Mouse (Mus musculus): ENCODE data around the gene Foxp1. TPM values are rescaled to one million over a fixed set of nuclear protein-coding genes. Genes with fewer than 3 reads are reported as not detected.

Gene Foxp1
- total RNA-seq, 2 experiments from 2014 or later = 88.5 to 93.5 TPM

DNA sequence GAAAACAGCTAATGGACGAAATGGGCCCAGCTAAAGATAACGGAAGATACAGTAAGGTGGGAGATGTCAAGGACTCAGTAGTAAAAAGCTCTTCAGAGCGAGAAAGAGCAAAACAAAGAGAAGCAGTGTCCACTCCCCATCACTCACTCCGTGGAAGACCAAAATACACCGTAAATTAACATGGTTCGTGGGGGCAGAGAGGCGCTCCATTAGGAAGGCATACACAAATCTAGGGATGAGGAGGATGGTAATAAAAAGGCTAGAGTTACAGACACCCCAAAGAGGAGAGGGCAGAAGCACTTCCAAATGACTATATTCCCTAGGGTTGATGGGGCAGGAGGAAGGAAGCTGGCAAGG lies 246.2 kb downstream of the Foxp1 start:
- DNase-seq (ENCODE audit: low spot score in 2 of 2) = no peak
- Histone ChIP-seq H3K4me3 (no peak overlapping the region), H3K27ac (no peak overlapping the region)
- TF ChIP-seq CTCF (conservative IDR thresholded peaks at IDR 0.05) = no peak

DNA sequence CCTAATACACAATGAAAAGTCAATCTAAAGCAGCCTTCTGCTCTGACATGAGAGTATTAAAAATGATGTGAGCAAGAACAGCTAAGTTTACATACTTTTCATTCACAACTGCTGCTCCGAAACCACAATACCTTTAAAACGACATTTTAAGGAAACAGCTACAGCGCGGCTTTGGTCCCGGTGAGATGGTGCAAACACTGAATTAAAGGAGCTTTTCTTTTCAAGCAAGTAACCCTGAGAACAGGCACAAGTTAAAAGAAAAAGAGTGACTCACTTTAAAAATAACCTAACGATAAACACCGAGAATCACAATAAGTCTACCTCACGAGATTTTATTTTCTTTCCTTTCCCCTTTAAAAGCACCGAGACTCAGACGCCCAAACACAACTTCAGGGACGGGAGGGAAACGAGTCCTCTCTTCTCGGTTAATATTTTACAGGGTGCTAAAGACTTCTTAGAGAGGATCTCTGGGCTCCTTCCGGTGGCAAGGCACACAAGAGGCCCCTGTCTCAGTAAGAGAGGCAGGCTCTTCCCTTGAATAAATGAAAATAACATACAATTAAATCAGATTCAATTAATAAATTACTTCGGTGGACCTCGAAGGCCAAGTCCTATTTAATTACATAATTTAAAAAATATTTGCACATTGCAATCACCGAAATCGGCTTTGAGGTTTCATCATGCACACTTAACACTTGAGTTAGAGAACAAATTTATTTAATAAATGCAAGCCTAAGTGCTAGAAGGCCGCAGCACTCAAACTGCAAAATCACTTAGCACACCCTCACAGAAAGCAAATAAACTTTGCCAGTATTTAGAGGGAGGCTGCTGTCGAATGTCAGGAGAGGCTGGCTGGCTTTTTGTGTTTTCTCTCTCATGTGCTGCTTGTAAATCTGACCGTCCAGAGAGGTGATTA lies 246.9 kb downstream of the Foxp1 start:
- TF ChIP-seq CTCF (conservative IDR thresholded peaks at IDR 0.05) = no peak
- no peak overlapping the region for H3K27ac ChIP-seq

DNA sequence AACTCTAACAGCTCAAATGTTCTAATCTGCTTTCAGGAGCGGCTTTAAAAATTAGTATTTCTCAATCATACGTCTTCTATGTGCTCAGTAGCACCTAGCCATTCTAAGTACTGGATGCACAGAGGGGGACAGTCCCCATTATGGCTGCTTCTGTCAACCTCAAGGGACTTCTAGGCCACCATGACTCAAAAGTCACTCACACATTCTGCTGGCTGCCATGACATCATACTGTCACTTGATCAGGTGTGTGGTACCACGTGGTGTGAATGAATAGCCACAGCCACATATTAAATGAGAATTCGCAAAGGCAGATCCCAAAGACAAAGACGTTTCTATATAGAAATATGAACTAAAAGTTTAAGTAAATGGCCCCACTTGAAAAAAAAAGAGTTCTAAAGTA lies 247.9 kb downstream of the Foxp1 start:
- DNase-seq (ENCODE audit: low spot score in 2 of 2) = no peak
- no peak for TF ChIP-seq CTCF (conservative IDR thresholded peaks at IDR 0.05)
- H3K4me3 ChIP-seq = no peak overlapping the region
- H3K27ac ChIP-seq = no peak overlapping the region

More for the DNA sequence above, 246.9 kb downstream of the Foxp1 start:
- no peak overlapping the region for H3K4me3 ChIP-seq
- DNase-seq (ENCODE audit: low spot score in 2 of 2) = no peak

DNA sequence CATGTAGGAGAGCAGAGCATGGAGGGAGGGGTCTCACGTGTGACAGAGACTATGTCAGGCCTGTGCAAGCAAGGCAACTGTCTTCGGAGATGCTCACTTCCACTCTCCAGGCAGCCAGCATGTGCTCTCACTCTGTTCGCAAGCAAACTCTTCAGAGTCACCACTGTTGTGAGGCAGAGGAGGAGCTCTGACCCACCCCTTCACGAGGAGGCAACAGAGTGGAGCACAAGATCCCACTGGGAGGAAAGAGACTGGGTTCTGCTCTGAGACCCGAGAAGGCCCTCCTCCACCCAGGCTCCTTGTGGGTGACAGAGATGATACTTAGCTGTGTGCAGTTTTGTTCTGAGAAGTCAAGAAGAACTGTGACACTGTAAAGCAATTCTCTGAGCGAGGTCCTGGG lies 248.3 kb downstream of the Foxp1 start:
- DNase-seq (ENCODE audit: low spot score in 2 of 2) = no peak
- TF ChIP-seq CTCF (conservative IDR thresholded peaks at IDR 0.05) = no peak
- Histone ChIP-seq H3K27ac (no peak overlapping the region), H3K4me3 (no peak overlapping the region)

DNA sequence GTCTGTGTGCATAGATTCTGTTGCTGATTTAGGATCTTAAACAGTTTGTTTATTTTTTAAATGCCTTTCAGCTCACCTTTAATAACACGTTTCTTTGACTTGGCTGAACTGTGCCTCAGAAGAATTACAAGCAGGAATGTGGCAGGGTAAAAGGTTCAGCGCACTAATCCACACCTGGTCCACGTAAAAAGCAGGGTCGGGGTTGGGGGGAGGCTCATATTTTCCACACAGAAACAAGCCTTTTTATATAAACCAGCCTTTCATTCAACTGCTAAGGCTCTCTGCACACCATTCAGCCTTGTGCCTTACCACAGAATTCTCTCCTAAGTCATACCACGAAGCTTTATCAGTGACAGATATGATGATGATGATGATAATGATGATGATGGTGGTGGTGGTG lies 249.3 kb downstream of the Foxp1 start:
- Histone ChIP-seq H3K27ac (no peak overlapping the region), H3K4me3 (no peak overlapping the region)
- no peak for TF ChIP-seq CTCF (conservative IDR thresholded peaks at IDR 0.05)
- no peak for DNase-seq (ENCODE audit: low spot score in 2 of 2)

DNA sequence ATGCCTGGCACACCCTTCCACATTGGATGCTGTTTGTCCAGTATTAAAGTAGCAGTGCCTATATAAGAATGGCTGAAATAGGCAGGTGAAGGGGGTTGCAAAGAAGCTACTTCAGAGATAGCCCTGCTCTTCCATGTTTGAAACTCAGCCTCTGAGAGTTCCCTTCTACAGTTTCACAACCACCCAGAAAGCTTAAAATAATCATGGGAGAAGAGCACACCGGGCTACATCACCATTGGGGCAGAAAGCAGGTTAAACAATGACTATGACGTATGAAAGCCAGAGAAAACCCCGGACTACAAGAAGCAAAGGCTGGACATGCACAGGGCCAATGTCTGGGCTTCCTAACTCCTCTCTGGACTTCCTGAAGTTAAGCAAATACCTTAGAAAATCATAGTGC lies 250.3 kb downstream of the Foxp1 start:
- DNase-seq (ENCODE audit: low spot score in 2 of 2) = no peak
- no peak overlapping the region for H3K4me3 ChIP-seq
- TF ChIP-seq CTCF (conservative IDR thresholded peaks at IDR 0.05) = no peak

DNA sequence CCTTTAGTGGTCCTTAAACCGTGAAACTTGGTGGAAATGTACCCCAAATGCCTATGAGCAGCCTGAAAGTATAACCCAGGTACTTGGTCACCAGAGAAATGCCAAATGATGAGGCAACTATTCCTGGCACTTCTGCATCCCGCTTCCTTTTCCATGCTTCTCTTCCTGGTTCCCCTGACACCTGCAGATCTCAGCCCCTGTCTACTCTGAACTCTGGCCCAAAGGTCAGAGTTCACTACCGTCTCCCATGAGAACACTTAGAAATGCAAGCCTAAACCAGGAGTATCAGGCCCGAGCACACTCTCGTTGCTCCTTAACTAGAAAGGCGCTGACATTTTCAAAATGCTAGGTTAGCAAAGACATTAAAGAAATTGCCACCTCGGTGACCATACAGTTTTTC lies 250.8 kb downstream of the Foxp1 start:
- H3K27ac ChIP-seq = no peak overlapping the region
- no peak for TF ChIP-seq CTCF (conservative IDR thresholded peaks at IDR 0.05)
- DNase-seq (ENCODE audit: low spot score in 2 of 2) = no peak
- H3K4me3 ChIP-seq = no peak overlapping the region

More for the DNA sequence above, 250.3 kb downstream of the Foxp1 start:
- H3K27ac ChIP-seq = no peak overlapping the region

DNA sequence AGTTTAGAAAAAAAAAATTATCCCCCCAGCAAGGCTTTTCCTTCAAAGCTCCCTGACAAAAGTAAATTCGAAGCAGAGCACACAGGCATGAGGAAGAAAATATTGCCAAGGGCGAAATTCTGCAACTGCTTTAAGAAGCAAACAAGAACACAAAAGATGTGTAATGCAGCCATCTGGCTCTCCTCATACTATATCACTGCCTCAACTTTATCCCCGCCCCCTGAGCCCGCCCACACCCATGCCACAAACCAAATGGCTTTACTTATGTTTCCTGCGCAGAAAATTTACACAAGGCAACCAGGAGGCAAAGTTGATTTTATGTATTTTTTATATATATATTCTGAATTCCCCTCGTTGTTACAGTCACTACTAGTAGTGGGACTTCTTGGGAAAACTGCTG lies 252.6 kb downstream of the Foxp1 start:
- peak in 1 of 2 experiments; percentile 26 for DNase-seq (ENCODE audit: low spot score in 2 of 2)
- H3K27ac ChIP-seq = 0 out of 2 replicates have a peak overlapping the region, but pooled peaks have one; percentile 60
- H3K4me3 ChIP-seq = no peak overlapping the region
- no peak for TF ChIP-seq CTCF (conservative IDR thresholded peaks at IDR 0.05)

DNA sequence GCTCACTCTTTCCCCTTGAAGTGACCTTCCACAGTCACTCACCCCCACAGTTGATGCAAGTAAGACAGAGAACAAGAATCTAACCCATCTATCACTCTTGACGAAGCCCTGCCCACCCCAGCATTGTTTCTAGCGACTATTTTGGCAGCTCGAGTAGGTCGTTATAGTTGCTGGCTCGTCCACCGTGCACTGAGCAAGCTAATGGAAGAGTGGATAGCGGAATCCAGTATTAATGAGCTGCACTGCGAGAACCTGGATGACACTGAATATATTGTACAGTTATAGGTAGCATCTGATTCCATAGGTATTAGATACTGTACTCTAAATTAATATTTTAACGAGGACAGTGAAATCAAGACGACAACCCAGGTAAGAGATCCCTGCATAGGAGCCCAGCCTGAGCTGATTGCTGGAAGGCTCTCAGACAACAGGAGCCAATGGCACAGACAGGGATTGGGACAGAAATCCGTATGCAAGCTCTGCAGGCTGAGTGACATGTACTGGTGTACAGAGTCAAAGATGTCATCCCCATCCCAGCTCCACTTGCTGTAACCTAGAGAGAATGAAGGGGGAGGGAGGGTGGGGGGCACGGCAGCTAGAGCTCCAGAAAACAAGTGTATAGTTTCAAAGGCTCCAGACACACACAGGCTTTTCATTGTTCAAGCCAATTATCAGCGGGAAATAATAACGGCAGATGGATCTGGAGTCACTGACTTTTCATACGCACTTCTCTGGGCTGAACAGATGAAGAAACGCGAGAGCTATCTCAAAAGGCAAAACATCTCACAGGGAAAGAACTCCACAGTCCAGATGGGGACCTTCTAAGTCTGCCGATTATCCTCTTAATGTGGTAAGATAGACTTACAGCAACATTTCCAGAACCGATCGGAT lies 254.1 kb downstream of the Foxp1 start:
- Histone ChIP-seq H3K27ac (peak overlapping the region; percentile 60), H3K4me3 (peak overlapping the region; percentile 21; the same call in 1 of the 2 replicates)
- no peak for TF ChIP-seq CTCF (conservative IDR thresholded peaks at IDR 0.05)
- peak in 1 of 2 experiments; percentile 30 for DNase-seq (ENCODE audit: low spot score in 2 of 2)

DNA sequence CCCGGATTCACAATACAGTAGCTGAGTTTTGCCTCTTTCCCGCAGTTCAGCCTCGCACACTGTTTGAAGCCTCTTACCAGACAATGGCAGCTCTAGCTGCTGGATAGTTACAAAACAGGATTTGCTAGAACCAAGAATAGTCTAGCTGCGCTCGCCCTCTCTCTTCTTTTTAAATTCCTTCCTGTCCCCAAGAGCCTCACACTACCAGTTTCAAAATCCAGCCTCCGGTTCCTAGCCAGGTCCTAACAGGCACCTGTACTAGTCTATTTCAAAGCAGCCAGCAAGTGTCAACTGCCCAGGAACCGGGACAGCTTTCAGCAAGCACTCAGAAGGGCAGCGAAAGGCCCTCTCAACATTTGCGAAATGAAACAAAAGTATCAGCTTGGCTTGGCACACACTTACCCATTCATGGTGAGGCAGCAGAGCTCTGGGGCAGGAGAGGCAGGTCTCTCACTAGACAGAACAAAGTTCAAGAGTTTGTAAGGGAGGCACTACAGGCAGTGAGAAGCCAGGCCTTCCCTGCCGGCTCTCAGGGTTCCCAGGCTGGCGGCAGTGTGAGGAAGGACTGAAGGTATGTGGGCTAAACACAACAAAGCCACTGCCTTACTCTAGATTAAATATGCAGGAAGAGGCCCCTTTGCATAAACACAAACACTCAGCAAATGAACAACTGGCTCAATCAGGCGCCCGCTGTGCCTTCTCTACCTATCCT lies 256.4 kb downstream of the Foxp1 start:
- Histone ChIP-seq H3K4me3 (peak overlapping the region; percentile 28; the same call in 1 of the 2 replicates), H3K27ac (peak overlapping the region; percentile 79)
- no peak for DNase-seq (ENCODE audit: low spot score in 2 of 2)
- TF ChIP-seq CTCF (conservative IDR thresholded peaks at IDR 0.05) = no peak

DNA sequence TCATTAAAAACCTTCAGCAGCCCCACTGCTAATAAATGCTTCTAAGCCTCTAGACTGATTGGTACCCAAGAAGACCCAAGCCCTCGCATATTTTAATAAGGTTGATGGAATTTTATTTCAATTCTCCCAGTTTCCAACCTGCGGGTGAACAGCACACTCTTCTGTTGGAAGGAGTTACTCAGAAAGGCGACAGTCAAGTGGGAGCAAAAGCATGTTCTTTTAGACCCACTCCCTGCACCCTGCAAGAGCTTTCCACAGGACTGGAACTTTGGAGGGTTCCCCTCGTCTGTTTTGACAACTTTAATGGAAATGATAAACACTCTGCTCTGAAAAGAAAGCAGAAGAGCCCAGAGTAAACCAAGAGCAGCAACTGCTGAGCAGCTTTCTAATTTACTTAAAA lies 257.3 kb downstream of the Foxp1 start:
- TF ChIP-seq CTCF (conservative IDR thresholded peaks at IDR 0.05) = peak; percentile 53
- no peak overlapping the region for H3K27ac ChIP-seq
- DNase-seq (ENCODE audit: low spot score in 2 of 2) = no peak
- H3K4me3 ChIP-seq = no peak overlapping the region

DNA sequence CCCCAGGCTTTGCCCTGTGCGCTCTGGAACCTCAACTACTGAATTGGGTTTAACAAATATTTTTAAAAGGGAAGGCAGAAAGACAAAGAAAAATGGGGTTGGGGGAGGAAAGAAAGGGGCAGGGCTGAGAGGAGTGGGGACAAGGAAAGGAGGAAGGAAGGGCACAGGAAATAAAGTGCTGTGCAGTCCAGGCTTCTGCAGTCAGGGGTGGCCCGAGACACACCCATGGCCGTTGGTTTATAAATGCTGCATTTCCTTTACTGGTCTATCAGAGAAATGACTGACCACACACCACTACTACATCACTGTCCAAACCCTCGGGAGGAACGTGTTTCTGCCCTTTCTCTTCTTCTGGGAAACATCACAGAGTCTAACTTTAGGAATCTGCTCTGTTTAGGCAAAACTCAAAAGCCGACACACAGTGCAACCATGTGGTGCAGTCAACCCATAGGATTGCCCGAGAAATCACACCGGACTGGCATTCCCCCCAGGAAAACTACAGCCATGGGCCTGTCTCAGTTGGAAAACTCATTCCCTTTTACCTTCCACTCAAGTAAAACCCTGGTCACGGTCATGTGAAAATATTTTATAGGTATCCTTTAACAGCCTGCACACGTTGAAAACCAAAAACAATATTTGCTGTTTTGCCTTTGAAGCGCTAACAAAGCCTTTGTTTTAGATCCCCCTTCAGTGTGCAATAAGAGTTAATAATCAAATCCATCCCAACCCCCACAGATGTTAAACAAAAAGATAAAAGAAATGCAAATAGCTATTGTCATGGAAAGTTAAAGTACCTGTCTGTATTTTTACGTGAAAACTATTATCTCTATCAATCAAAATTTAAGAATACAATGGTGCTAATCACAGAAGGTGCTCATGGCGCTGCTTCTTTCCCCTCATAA lies 258.1 kb downstream of the Foxp1 start:
- no peak for TF ChIP-seq CTCF (conservative IDR thresholded peaks at IDR 0.05)
- H3K4me3 ChIP-seq = no peak overlapping the region
- no peak overlapping the region for H3K27ac ChIP-seq
- no peak for DNase-seq (ENCODE audit: low spot score in 2 of 2)

Measured in layer of hippocampus, adult 2 months (tissue).